Mouse (Mus musculus) olfactory bulb, adult 2 months (tissue): ENCODE results near the gene Ass1. TPM values are rescaled to one million over a fixed set of nuclear protein-coding genes. Genes with fewer than 3 reads are reported as not detected.

Experiments
- H3K27ac ChIP-seq: fragments of 200-500 bp; 2 replicates; pipeline ENCODE4 v1.5.1; 2012; ENCODE audit warnings: low read depth, low read length; ENCODE audit not compliant: insufficient read depth
- H3K4me1 ChIP-seq: fragments of 200-500 bp; 2 replicates; pipeline ENCODE4 v1.6.1; 2012; ENCODE audit warnings: low read length; ENCODE audit not compliant: control insufficient read depth, insufficient read depth
- H3K4me3 ChIP-seq: fragments of 200-500 bp; 2 replicates; pipeline ENCODE4 v1.5.1; 2012; ENCODE audit warnings: mild to moderate bottlenecking, low read depth, low read length, moderate library complexity; ENCODE audit not compliant: insufficient read depth
- CTCF ChIP-seq: fragments of 200-500 bp; IDR thresholded peaks from 2 replicates; pipeline ENCODE4 v1.5.1; 2012; ENCODE audit warnings: low read depth, mild to moderate bottlenecking, low read length, moderate library complexity; ENCODE audit not compliant: insufficient read depth
- POLR2A ChIP-seq: fragments of 200-500 bp; IDR thresholded peaks from 2 replicates; pipeline ENCODE4 v1.6.1; 2012; ENCODE audit warnings: mild to moderate bottlenecking, low read depth, low read length, moderate library complexity; ENCODE audit not compliant: insufficient read depth
- WGBS: fragments of 180-500 bp; shearing (Covaris S2); methylation state at CpG from one replicate; pipeline ENCODE4 v1.1.7; 2018; 5-methylcytosine and 5-hydroxymethylcytosine counted together
- polyA plus RNA-seq: library from polyadenylated mRNA; stranded (reverse); fragments of >200 nt; gene quantifications from 2 replicates; pipeline ENCODE4 v1.2.4, GENCODE M21; 2012; ENCODE audit warnings: low replicate concordance; ENCODE audit not compliant: missing spikeins, insufficient read depth, insufficient read length

The Ass1 gene
- polyA plus RNA-seq, 1 experiment: not detected

GRCm38 (mm10) chr2:31442480-31443160 is 27.4 kb upstream of the Ass1 start:
- Histone ChIP-seq H3K4me3 (no peak overlapping the region), H3K27ac (no peak overlapping the region), H3K4me1 (peaks cover 9% of the 10 kb centered on the region)
- no peak for TF ChIP-seq POLR2A
- TF ChIP-seq CTCF: no peak
- 53% methylated on average over 11 of the region's 11 CpGs for WGBS

- Histone ChIP-seq H3K4me3 (no peak overlapping the region), H3K4me1 (peaks cover 17% of the 10 kb centered on the region), H3K27ac (no peak overlapping the region)
- TF ChIP-seq CTCF (no peak), POLR2A (no peak)
- WGBS: 92% methylated on average over 4 of the region's 4 CpGs
Measured at GRCm38 (mm10) chr2:31446036-31446435, 24.0 kb upstream of the Ass1 start.

GRCm38 (mm10) chr2:31446456-31446855 is 23.6 kb upstream of the Ass1 start:
- H3K4me3 ChIP-seq: no peak overlapping the region
- H3K27ac ChIP-seq: no peak overlapping the region
- TF ChIP-seq POLR2A (no peak), CTCF (no peak)
- 75% methylated on average over 4 of the region's 4 CpGs for WGBS
- peaks cover 21% of the 10 kb centered on the region for H3K4me1 ChIP-seq

- Histone ChIP-seq H3K4me1 (peaks cover 19% of the 10 kb centered on the region), H3K27ac (no peak overlapping the region), H3K4me3 (no peak overlapping the region)
- TF ChIP-seq CTCF (no peak), POLR2A (no peak)
- WGBS: 75% methylated on average over 2 of the region's 2 CpGs
Measured at GRCm38 (mm10) chr2:31447536-31447935, 22.5 kb upstream of the Ass1 start.

DNA sequence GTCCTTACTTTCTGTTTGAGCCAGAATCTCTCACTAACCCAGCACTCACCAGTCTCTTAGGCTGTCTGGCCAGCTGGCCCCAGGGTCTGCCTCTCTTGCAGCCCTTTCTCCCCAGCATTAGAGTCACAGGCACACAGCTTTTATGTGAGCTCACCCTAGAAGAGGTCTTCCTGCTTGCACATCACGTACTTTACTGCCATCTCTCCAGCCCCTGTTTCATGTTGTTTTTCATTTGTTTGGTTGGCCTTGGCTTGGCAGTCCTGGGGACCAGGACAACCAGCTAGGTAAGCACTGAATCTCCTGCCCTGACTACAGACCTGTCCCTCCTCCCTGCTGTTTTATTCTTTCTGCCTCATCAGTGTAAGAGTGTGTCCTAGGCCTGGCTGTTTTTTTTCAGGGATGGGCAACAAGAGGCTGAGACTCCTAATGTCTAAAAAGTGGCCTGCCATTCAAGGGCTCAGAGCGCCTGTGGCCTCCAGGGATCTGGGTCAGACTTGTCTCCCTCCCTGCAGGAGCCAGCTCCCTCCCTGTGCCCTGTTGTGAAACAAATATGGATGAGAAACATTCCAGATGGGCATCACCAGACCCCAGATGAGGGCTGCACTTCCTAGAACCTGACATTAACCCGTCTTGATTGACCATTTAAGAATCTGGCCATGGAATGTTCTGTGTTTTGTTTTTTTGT is 21.1 kb upstream of the Ass1 start:
- Histone ChIP-seq H3K4me3 (no peak overlapping the region), H3K27ac (peak overlapping the region; percentile 21; the same call in 1 of the 2 replicates), H3K4me1 (peaks cover 20% of the 10 kb centered on the region; the same call in 1 of the 2 replicates)
- TF ChIP-seq POLR2A: no peak
- no peak for TF ChIP-seq CTCF
- WGBS: 51% methylated on average over 3 of the region's 3 CpGs

DNA sequence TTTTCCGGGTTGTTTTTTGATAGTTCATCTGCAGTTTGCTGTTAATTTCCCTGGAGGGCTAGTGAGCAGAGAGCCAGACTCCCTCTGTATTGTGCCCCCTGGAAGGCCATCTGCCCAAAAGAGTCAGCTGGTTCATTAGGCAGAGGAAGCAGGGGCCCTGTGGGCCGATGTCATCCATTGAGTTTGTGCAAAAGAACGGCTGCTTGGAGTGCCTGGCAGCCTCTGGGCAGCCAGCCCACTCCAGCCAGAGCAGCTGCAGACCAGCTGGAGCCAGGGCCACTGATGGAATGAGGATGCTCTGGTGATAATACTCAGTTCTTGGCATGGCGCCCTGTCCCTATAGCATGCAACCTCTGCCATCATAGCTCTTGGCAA is 20.6 kb upstream of the Ass1 start:
- WGBS: 40% methylated on average over 4 of the region's 4 CpGs
- Histone ChIP-seq H3K4me3 (no peak overlapping the region), H3K4me1 (peaks cover 24% of the 10 kb centered on the region), H3K27ac (no peak overlapping the region)
- TF ChIP-seq POLR2A (no peak), CTCF (no peak)

DNA sequence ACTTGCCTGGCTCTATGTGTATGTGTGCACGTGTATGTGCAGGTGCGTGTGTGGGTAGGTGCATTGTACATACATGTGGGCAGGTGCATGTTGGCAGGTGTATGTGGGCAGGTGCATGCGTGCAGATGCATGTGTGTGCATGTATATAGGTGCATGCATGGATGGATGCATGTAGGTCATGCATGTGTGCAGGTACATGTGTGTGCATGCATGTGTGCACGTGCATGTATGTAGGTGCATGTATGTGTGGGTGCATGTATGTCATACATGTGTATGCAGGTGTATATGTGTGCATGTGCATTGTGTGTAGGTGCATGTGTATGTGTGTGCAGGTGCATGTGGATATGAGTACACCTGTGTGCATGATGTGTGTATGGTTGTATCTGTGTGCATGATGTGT is 20.1 kb upstream of the Ass1 start:
- no peak overlapping the region for H3K27ac ChIP-seq
- WGBS: 86% methylated on average over 4 of the region's 4 CpGs
- no peak for TF ChIP-seq POLR2A

DNA sequence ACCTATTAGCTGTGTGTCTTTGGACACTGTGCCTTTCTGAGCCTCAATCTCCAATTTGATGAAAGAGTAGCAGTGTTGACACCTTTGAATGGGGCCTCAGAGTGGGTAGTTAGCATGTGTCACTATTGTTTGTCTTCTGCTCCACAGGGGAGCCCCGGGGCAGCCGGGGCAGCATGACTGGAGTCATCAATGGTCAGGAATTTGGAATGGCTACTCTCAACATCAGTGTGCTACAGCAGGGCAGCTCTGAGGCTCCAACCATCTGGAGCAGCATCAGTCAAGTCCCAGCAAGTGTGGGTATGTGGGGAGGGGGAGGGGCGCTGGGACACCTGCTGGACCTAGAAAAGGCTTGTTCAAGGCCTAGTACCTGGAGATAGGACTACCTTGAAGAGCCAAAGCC is 19.3 kb upstream of the Ass1 start:
- Histone ChIP-seq H3K4me3 (no peak overlapping the region), H3K4me1 (peaks cover 29% of the 10 kb centered on the region), H3K27ac (no peak overlapping the region)
- TF ChIP-seq CTCF: no peak
- TF ChIP-seq POLR2A: no peak
- WGBS: 40% methylated on average over 3 of the region's 3 CpGs

More for the DNA sequence above, 20.1 kb upstream of the Ass1 start:
- Histone ChIP-seq H3K4me3 (no peak overlapping the region), H3K4me1 (peaks cover 28% of the 10 kb centered on the region)

GRCm38 (mm10) chr2:31451530-31451929 is 18.5 kb upstream of the Ass1 start:
- 77% methylated on average over 1 of the region's 1 CpGs for WGBS
- Histone ChIP-seq H3K4me1 (peaks cover 29% of the 10 kb centered on the region), H3K27ac (no peak overlapping the region), H3K4me3 (no peak overlapping the region)
- TF ChIP-seq CTCF (no peak), POLR2A (no peak)
